Mouse (Mus musculus): Measurements from ENCODE around the gene Higd1a. TPM values are rescaled to one million over a fixed set of nuclear protein-coding genes. Genes with fewer than 3 reads are reported as not detected.
A peak's percentile ranks its signal among the peaks of the same experiment; 100 is the strongest.

Higd1a gene
- polyA plus RNA-seq, 1 experiment, result 128 TPM

DNA sequence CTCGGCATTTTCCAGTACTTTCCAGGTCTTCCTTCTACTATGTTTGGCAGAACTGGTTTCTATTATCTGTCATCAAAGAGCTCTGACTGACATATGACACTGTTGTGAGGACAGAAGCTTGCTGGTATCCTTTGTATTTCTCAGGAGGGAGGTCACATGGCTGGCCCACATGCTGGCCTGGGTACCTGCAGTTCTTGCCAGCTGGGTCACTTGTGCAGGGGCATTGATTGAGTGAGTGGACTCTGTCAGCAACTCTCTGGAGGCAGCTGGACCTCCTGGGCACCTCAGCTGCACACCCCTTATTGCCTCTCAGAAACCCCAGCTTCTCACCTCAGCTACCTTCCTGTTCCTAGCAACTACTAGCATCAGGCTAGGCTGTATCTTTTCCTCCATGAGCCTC is 50.6 kb downstream of the Higd1a start:
- DNase-seq, result peak in 1 of 2 experiments; percentile 28
- TF ChIP-seq CTCF (IDR thresholded peaks at IDR 0.05; ENCODE audit: borderline replicate concordance, insufficient read depth, low read depth, low read length) (no peak), POLR2A (IDR thresholded peaks at IDR 0.05; ENCODE audit: borderline replicate concordance, insufficient read depth, low read length) (no peak)
- no peak overlapping the region for H3K4me3 ChIP-seq (replicated peaks; ENCODE audit: insufficient read depth, low read depth, low read length)
- H3K4me1 ChIP-seq (ENCODE audit: control insufficient read depth, insufficient read depth, low read length), result peaks cover 23% of the 10 kb centered on the region
- 92% methylated on average over 1 of the region's 1 CpGs for WGBS
- H3K27ac ChIP-seq (ENCODE audit: insufficient read depth, low read length), result 0 out of 2 replicates have a peak overlapping the region, but pooled peaks have one; percentile 50
- H3K27me3 ChIP-seq (ENCODE audit: control insufficient read depth, insufficient read depth, low read length), result no peaks in the 10 kb centered on the region

DNA sequence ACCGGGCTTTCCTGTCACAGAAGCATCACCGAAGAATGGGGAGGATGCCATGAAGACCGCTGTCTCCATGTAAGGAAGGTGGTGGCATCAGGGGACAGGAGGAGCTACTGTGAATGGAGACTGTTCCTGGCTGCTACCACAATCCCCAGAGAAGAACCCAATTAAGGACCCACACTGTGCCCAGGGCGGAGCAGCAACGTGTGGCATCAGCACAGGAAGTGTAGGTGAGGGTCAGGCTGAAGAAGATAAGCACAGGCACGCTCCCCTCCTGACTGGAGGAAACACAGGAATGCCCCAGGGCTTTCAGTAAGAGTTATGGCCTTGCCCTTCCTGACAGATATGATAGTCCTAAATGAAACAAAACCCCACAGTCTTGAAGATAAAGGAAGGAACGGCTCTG is 55.4 kb downstream of the Higd1a start:
- WGBS, result 81% methylated on average over 7 of the region's 7 CpGs

DNA sequence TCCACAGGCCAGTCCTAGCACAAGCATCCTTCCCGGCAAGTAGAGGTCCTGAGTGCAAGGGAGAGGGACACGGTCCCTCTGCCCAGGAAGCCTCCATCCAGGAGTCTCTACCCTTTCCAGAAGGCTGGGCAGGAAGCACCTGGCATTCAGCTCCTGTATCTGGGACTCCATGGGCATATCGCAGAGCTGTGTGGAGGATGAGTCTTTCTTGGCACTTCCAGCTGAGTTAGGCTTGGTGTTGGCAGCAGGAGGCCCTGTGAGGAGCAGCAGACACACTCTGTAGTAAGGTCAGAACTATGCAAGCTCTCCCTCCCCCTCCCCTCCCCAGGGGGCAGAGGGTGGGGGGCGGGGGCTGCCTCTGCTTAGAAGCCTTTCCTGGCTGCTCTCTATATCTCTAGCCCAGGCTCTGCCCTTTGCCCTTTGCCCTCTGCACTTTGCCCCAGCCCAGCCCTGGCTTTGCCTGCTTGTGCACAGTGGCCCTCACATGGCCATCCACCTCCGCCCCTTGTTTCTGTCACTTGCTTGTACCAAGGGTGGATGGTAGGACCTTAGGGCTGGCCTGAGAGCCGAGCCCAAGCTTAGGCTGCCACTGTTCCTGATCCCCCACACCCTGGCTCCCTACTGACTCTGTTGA is 59.2 kb downstream of the Higd1a start:
- no peak for DNase-seq
- no peak for TF ChIP-seq POLR2A (IDR thresholded peaks at IDR 0.05; ENCODE audit: borderline replicate concordance, insufficient read depth, low read length)
- TF ChIP-seq CTCF (IDR thresholded peaks at IDR 0.05; ENCODE audit: borderline replicate concordance, insufficient read depth, low read depth, low read length), result no peak
- H3K27ac ChIP-seq (ENCODE audit: insufficient read depth, low read length), result no peak overlapping the region
- H3K4me3 ChIP-seq (replicated peaks; ENCODE audit: insufficient read depth, low read depth, low read length), result no peak overlapping the region
- no peaks in the 10 kb centered on the region for H3K27me3 ChIP-seq (ENCODE audit: control insufficient read depth, insufficient read depth, low read length)
- WGBS, result 59% methylated on average over 6 of the region's 6 CpGs
- H3K4me1 ChIP-seq (ENCODE audit: control insufficient read depth, insufficient read depth, low read length), result peaks cover 9% of the 10 kb centered on the region

More for the DNA sequence above, 55.4 kb downstream of the Higd1a start:
- H3K27me3 ChIP-seq (ENCODE audit: control insufficient read depth, insufficient read depth, low read length), result no peaks in the 10 kb centered on the region
- H3K4me1 ChIP-seq (ENCODE audit: control insufficient read depth, insufficient read depth, low read length), result peaks cover under 1% of the 10 kb centered on the region; the same call in 1 of the 2 replicates
- no peak for DNase-seq
- no peak overlapping the region for H3K4me3 ChIP-seq (replicated peaks; ENCODE audit: insufficient read depth, low read depth, low read length)
- TF ChIP-seq POLR2A (IDR thresholded peaks at IDR 0.05; ENCODE audit: borderline replicate concordance, insufficient read depth, low read length) (no peak), CTCF (IDR thresholded peaks at IDR 0.05; ENCODE audit: borderline replicate concordance, insufficient read depth, low read depth, low read length) (no peak)
- H3K27ac ChIP-seq (ENCODE audit: insufficient read depth, low read length), result no peak overlapping the region

Other genes with a start within 250 kb of the Higd1a start
- gene Lyzl4, start 216.3 kb downstream of the Higd1a start, polyA plus RNA-seq (2012; rRNA removed), result 0.38 and 0.63 TPM in 2 replicates
- gene Vipr1, start 215.6 kb downstream of the Higd1a start, polyA plus RNA-seq (2012; rRNA removed), result 5.2 and 9.3 TPM in 2 replicates
- 12.3 and 13.8 TPM in 2 replicates for gene Sec22c, start 152.9 kb downstream of the Higd1a start, polyA plus RNA-seq (2012; rRNA removed)
- gene Ss18l2, start 148.0 kb downstream of the Higd1a start, polyA plus RNA-seq (2012; rRNA removed), result 147 TPM in 2 replicates
- 130 and 145 TPM in 2 replicates for gene Nktr, start 139.2 kb downstream of the Higd1a start, polyA plus RNA-seq (2012; rRNA removed)
- gene Zfp651, start 99.0 kb downstream of the Higd1a start, polyA plus RNA-seq (2012; rRNA removed), result 67.9 and 68.5 TPM in 2 replicates
- 0.29 and 0.51 TPM in 2 replicates for gene Klhl40, start 80.8 kb downstream of the Higd1a start, polyA plus RNA-seq (2012; rRNA removed)
- 43.9 and 46.5 TPM in 2 replicates for gene Hhatl, start 65.9 kb downstream of the Higd1a start, polyA plus RNA-seq (2012; rRNA removed)
- gene Ccdc13, start 18.9 kb downstream of the Higd1a start, polyA plus RNA-seq (2012; rRNA removed), result 15.1 and 18.5 TPM in 2 replicates
- 0.05 and 0.16 TPM in 2 replicates for gene Ackr2, start 40.0 kb upstream of the Higd1a start, polyA plus RNA-seq (2012; rRNA removed)
- not detected in 2 replicates for gene Cyp8b1, start 57.9 kb upstream of the Higd1a start, polyA plus RNA-seq (2012; rRNA removed)
- gene Fam198a, start 92.6 kb upstream of the Higd1a start, polyA plus RNA-seq (2012; rRNA removed), result 3.1 and 3.2 TPM in 2 replicates
- gene Pomgnt2, start 138.7 kb upstream of the Higd1a start, polyA plus RNA-seq (2012; rRNA removed), result 41.0 and 43.5 TPM in 2 replicates